Mouse (Mus musculus) T-helper 2 cell (primary cell): Measurements from ENCODE around the gene Rgp1.

Experiments used
- in situ Hi-C: fragments of 300-600 bp; cut with MboI, MseI; formaldehyde crosslinking; loops from one replicate; pipeline ENCODE4 v1.15.1; 2025; ENCODE audit warnings: high pct_unique_total_duplicates

Rgp1 gene

DNA sequence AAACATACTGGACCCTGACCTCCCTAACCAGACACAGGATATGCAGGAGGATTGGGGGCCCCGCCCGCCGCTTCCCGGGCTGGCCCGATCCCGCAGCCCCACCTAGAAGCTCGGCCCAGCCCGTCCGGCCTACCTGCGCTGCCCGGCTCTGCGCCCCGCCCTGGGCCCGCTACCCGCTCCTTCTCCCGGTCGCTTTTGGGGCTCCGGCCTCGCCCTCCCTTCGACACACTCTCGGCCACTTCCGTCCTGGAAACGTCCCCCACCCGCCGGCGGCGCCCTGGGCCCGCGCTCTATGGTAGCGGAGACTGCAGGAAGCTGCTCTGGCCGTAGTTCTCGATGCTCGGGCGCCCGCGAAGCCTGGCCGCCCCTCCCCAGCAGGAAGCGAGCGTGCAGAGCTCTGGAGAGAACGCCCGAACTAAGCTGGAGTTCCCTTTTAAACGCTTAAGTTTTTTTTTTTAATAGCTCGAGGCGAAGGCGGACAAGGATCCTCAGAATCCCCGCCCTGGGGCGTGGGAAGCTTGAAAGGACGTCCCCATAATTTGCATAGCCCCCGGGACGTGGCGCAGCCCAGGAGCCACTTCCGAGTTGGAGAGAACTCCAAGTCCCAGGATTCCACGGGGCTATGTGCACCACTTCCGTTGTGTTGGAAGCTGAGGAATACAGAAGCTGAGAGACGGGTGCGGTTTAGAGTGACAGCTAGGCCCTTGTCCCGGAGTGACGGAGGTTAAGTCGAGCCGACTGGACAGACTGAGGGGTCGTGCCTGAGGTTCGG is 16.3 kb upstream of the Rgp1 start, which contains the start of the genes Creb3 and Tln1:
Gene Creb3 (plus strand): TSS at position 336 of the 772 bp plus-strand sequence.
Gene Tln1 (minus strand): TSS at position 695 of the 772 bp plus-strand sequence.
- in situ Hi-C loops, result loop anchor here (10.0 kb wide), 2 partner anchors 537 to 1543 kb away; partner anchors contain the start of genes Pigo and Tomm5

DNA sequence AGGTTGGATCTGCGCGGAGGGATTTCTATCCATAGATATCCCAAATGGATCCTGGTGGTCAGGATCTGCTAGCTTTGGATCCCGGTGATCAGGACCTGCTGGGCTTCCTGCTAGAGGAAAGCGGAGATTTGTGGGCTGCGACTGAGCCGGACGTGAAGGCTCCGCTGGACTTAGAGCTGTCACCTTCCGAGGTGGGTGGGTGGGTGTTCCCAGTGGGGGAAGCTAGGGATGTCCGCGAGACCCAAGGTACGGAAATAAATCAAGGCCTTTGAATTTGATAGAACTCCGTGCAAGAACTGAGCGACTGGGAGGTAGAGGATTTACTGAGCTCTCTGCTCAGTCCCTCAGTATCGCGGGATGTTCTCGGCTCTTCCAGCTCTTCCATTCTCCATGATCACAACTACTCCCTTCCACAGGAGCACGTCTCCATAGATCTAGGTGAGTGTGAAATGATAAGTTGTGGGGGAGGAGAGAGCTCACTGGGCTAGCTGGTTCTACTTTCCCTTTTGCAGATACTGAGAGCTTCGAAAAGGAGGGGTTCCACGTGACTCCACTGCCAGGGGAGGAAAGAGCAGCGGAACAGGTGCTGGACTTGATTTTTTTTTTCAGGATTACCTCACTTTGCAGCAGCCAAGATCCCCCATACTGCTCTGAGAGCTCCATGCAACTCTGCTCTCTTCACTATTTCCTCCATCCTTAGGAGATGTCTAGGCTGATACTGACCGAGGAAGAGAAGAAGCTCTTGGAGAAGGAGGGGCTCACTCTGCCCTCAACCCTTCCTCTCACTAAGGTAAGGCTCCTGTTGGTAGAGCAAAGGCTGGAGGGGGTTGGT is 15.5 kb upstream of the Rgp1 start:
- in situ Hi-C loops, result loop anchor here (10.0 kb wide), 2 partner anchors 538 to 1542 kb away; partner anchors contain the start of genes Pigo and Tomm5

DNA sequence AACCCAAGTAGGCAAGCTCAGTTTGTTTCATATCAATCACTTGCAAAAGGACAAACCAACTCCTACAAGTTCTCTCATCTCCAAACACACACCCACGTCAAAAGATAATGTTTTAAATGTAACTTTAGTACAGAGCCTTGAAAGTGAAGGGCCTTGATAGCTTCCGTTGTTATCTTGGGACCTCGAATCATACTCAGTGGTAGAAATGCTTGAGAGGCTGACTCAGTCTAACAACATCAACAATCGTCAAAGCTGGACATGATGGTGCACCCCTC is 15.0 kb upstream of the Rgp1 start:
- in situ Hi-C loops, result loop anchor here (10.0 kb wide), 2 partner anchors 539 to 1541 kb away; partner anchors contain the start of genes Pigo and Tomm5

GRCm38 (mm10) chr4:43564231-43564630 is 14.3 kb upstream of the Rgp1 start:
- in situ Hi-C loops, result loop anchor here (10.0 kb wide), 2 partner anchors 539 to 1541 kb away; partner anchors contain the start of genes Pigo and Tomm5

DNA sequence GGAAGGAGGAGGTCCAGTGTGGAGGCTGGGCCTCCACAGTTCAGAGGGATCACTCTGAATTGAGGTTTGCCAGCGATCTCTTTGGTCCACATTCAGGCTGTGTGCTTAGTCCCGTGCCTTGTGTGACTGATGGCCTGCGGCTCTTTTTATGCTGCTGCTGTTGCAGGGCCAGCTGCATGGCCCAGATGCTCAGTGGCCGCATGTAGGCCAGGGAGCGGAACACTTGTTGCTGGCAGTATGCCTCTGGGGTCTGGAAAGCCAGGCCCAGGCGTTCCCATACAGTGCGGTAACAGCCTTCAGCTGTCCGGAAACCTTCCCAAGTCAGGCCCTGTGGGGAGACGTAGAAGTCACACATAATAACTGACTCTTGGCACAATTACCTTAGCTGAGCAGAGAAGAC is 11.4 kb upstream of the Rgp1 start:
- in situ Hi-C loops, result loop anchor here (10.0 kb wide), 2 partner anchors 542 to 1538 kb away; partner anchors contain the start of genes Pigo and Tomm5

GRCm38 (mm10) chr4:43571395-43572045 is 7.0 kb upstream of the Rgp1 start:
- in situ Hi-C loops, result no loop called here

DNA sequence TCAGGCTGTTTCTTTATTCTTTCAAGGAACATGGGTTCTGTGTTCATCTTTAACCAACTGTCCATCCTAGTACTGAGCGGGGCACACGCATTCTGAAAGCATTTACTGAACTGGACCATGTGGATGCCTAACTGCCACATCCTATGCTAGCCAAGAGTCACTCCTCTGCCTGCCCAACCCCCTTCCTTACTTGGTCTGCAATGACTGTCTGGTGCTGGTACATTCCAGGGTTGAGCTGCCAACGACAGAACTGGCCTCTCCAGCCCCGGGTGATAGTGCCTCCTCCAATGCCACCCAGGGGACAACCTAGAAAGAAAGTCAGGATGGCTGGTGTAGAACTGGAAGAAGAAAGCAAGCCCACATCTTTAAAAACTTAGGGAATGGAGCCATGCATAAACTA is 5.0 kb upstream of the Rgp1 start:
- in situ Hi-C loops, result no loop called here

DNA sequence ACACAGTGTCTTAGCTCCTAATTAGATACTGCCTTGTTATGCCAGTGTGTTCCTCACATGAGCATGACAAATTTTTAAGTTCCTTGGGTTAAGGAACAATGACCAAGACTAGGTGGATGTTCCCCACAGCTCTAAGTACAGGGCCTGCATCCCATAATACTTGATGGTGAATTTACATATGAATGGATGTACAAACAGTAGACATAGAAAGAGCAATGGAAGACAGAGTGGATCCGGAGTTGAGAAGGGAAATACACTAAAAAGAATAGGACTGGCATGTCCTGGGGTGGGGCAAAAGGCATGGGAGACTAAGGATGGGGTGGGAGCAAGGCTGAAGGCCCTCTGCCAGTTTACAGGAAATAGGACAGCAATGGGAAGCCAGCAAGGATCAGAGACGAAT is 3.2 kb upstream of the Rgp1 start:
- in situ Hi-C loops, result loop anchor here (5.0 kb wide), 1 partner anchor 82 kb away; the partner anchor contains the start of gene Hint2

- in situ Hi-C loops, result loop anchor here (5.0 kb wide), 1 partner anchor 80 kb away; the partner anchor contains the start of gene Hint2
Measured at GRCm38 (mm10) chr4:43577237-43577881, 1.2 kb upstream of the Rgp1 start.

GRCm38 (mm10) chr4:43579256-43579655 is 741 bp downstream of the Rgp1 start:
- in situ Hi-C loops, result loop anchor here (5.0 kb wide), 1 partner anchor 78 kb away; the partner anchor contains the start of gene Hint2

DNA sequence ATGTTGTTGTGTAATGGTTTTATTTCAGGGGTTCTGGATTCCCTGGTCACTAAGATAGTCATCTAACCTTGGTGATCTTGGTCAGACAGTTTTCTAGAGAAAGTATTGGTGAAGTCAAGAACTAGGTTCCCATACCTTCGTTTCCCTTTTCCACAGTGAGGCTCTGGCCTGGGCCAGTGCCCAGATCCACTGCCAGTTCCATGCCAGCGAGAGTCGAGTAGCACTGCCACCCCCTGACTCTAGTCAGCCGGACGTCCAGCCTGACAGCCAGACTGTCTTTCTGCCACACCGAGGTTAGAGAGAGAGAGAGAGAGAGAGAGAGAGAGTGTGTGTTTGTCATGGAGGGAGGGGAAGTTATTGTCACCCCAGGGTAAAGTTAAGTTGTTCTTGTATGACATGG is 1.2 kb downstream of the Rgp1 start:
- in situ Hi-C loops, result loop anchor here (5.0 kb wide), 1 partner anchor 78 kb away; the partner anchor contains the start of gene Hint2

DNA sequence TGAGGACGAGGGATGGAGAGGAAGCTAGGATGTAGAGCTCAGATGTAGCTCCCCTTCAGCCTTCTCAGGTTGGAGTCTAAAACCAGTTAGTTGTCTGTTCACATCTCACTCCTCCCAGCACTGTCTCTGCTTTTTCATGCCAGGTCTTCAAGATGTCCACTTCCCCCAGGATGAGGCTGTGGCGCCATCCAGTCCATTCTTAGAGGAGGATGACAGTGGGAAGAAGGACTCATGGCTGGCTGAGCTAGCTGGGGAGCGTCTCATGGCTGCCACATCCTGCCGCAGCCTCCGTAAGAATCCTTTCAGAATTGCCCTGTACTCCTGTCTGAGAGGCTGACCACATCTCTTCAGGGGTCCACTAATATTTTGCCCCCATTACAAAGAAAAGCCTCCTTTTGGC is 2.2 kb downstream of the Rgp1 start:
- in situ Hi-C loops, result no loop called here

GRCm38 (mm10) chr4:43581381-43581780 is 2.9 kb downstream of the Rgp1 start:
- in situ Hi-C loops, result no loop called here

- in situ Hi-C loops, result no loop called here
Measured at GRCm38 (mm10) chr4:43582241-43582640, 3.7 kb downstream of the Rgp1 start.

- in situ Hi-C loops, result no loop called here
Measured at GRCm38 (mm10) chr4:43583421-43583820, 4.9 kb downstream of the Rgp1 start.

GRCm38 (mm10) chr4:43584444-43585416 is 6.2 kb downstream of the Rgp1 start, which contains the start of gene Msmp:
Msmp (minus strand) TSS chr4:43584494.
- in situ Hi-C loops, result no loop called here

DNA sequence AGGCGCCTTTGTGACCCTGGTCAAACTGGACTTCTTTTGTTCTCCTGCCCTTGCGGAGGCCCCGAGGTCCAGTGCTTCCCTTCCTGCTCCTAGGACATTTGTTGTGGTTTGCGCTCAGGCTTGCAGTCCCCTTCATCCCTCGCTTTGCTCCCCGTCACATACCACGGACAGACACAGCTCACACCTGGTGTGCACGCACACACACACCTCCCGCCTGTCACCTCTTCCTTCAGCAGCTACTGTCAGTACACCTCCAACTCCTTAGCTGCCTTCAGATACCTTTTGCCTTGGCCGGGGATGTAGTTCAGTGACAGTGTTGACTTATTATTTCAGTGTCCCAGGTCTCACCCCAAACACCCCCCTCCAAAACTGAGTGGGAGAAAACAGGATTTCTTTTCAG is 7.2 kb downstream of the Rgp1 start:
- in situ Hi-C loops, result no loop called here

DNA sequence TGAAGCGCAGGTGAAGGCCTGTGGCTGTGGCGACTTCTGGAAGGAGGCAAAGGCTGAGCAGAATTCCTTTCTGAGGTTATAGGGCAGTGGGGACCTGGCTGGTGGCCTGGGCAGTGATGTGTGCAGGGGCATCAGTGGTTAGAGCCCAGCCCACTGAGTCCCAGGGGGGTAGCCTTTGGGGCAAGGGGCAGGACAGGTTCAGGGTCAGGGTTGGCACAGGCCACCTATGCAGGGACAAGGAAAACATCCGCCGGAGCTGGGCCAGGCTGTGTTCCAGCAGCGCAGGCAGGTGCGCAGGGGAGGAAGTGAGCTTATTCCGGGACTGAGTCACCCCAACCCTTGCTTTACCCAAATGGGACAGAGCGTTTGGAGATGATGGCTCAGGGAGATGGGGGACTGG is 7.9 kb downstream of the Rgp1 start:
- in situ Hi-C loops, result no loop called here

DNA sequence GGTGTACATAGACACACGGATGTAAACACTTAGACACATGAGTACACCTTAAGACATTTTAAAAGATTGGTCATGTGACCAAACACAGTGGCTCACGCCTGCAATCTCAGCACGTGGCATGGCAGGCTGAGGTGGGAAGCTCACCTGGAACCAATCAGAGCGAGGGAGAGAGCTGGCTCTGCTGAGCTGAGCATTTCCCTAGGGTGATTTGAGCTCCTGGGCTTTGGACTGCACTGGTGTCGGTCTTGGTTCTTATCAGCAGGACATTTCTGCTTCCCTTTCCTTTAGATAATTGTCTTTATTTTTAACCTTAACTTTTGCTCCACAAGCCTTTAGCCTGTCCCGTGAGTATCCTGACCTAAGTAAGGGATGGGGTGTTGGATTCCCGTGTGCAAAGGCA is 9.2 kb downstream of the Rgp1 start:
- in situ Hi-C loops, result no loop called here

- in situ Hi-C loops, result no loop called here
Measured at GRCm38 (mm10) chr4:43591543-43591942, 13.0 kb downstream of the Rgp1 start.
